Mouse (Mus musculus) urinary bladder, adult 2 months (tissue): ENCODE measurements around the gene Fam219a. TPM values are rescaled to one million over a fixed set of nuclear protein-coding genes. Genes with fewer than 3 reads are reported as not detected.
A peak's percentile ranks its signal among the peaks of the same experiment; 100 is the strongest.

Source experiments
- DNase-seq: peaks from one replicate; pipeline ENCODE4 v3.0.0; 2022; ENCODE audit warnings: low spot score
- polyA plus RNA-seq: library from polyadenylated mRNA; depleted of rRNA; stranded (reverse); fragments of >200 nt; gene quantifications from 2 replicates; pipeline ENCODE4 v1.2.3, GENCODE M21; 2012; rRNA removed

The Fam219a gene
- polyA plus RNA-seq = 20.9 and 21.3 TPM in 2 replicates

- peak; percentile 91 for DNase-seq
Observed at GRCm38 (mm10) chr4:41569411-41569885, at the start of gene Fam219a, which contains the start of gene Dnaic1. Gene Fam219a (minus strand): TSS chr4:41569538. Gene Dnaic1 (plus strand): TSS chr4:41569775.

- DNase-seq = no peak
Observed at GRCm38 (mm10) chr4:41615661-41616599, 46.6 kb upstream of the Fam219a start.

DNA sequence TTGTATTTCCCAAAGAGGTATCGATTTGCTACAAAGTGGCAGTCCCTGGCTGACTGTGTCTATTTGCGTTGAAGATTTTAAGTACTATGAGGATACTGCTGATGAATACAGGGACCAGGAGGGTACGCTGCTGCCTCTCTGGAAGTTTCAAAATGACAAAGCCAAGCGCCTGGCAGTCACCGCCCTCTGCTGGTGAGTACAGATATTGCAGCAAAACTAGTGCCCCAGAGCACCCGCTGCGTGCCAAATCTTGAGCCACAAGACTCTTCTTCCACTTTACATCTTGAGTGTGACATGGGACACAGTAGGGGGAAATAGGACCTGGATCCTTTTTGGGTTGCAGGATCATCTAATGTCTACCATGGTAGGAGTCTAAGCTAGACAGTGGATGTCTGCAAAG lies 44.8 kb upstream of the Fam219a start:
- DNase-seq = no peak

- no peak for DNase-seq
Observed at GRCm38 (mm10) chr4:41612166-41612565, 42.8 kb upstream of the Fam219a start.

- DNase-seq = no peak
Observed at GRCm38 (mm10) chr4:41610594-41610980, 41.2 kb upstream of the Fam219a start.

- no peak for DNase-seq
Observed at GRCm38 (mm10) chr4:41609681-41610593, 40.6 kb upstream of the Fam219a start.

DNA sequence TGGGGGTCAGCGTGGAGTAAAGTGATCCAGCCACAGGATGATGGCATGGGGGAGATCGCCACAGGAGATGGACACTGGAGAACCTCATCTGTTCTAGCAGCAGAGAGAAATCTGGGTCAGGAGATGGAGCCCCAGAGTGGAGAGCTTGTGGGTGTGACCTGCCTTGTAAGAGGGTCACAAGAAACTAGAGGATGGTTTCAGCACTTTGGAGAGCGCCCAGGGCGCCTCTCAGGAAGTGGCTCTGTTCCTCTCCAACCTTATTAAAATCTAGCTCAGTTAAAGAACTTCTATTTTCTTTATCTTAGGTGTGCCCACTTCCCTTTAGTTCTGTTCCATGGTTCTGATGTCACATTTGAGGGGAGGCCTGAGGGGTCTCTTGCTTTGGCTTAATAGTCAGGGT lies 37.4 kb upstream of the Fam219a start:
- no peak for DNase-seq

DNA sequence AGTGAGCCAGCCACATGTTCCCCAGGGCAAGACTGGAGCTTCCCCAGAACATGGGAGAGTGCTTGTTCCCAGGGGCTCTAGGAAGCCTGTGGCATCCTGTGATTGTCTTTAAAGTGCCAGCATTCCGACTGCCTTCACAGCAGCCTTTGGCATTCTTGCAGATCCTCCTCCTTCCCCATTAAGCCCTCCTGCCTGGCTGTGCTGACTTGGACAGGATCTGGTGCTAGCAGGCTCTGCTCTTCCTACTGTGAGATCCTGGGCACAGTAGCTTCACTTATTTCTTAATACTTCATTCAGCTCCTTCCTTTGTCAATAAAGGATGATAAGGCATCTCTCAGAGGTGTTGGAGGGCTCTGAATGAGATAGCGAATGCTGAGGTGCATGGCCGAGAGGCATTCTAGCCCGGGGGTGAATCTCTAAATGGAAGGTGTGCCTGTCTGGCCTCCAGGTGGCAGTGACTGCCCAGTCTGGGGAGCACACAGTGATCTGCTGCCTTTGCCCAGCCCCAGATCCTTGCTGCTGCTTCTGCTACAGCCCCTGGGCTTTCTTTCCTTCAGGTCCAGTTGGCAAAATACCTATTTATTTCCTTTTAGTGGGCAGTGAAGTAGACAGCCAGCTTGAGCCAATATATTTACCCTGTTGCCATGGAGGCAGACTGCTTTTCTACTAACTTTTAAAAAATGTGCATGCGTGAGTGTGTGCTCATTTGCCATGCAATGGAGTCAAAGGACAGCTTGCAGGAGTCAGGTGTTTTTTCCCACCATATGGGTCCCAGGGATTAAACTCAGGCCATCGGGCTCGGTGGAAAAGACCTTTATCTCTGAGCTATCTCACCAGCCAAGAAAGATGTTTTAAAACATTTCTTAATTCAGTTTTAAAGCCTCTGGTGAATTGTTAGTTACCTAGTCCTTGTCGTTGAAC lies 35.4 kb upstream of the Fam219a start:
- peak; percentile 13 for DNase-seq

GRCm38 (mm10) chr4:41602818-41603217 lies 33.5 kb upstream of the Fam219a start:
- peak; percentile 9 for DNase-seq

DNA sequence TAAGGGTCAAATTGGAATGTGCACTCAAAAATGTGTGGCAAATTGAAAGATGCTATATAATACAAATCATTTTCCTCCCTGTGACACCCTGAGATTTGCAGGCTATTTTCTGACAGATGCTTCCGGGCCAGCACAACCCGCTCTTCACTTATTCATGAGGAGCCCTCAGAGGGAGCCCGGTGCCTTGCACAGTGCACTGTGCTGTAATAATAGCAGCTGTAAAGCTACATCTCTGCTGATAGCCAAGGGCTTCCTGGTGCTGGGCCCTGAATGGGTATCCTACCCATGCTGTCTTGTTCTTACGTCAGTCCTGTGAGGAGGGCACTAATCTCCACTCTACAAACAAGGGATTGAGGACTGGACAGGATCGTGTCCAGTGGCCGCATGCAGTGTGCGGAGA lies 14.0 kb upstream of the Fam219a start:
- DNase-seq = no peak

- DNase-seq = no peak
Observed at GRCm38 (mm10) chr4:41575914-41576313, 6.6 kb upstream of the Fam219a start.

GRCm38 (mm10) chr4:41573492-41573891 lies 4.2 kb upstream of the Fam219a start:
- no peak for DNase-seq

GRCm38 (mm10) chr4:41571490-41571889 lies 2.2 kb upstream of the Fam219a start:
- DNase-seq = no peak

DNA sequence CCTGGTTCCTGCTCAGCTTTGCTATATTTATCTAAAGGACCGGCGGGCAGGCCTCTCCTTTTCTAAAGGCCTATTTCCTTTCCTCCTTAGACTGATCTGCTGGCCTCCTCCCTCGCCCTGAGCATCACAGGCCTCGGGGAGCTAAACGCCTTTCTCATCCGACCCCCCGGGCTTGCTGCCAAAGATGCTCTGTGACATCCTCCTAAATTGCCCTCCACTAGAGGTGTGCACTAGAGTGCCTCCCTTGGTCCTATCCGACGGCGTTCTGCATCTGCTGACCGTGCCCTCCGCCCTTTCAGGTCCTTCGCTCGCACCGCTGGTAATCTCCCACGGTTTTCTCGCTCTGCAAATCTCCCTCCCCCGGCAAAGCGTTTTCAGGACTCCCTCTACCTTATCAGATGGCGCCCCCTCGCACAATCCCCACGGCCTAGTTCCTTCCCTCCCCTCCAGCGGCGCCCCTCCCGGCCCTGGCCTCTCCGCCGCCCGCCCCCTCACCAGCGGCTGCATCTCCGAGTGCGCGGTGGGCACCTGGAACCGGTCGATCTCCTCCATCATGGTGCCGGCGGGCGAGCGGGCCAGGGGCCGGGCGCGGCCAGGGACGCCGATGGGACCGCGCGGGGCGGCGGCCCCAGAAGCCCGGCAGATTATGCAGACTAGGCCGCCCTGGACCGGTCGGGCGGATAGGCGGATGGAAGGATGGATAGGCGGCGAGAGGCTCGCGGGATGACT lies 492 bp downstream of the Fam219a start:
- peak; percentile 31 for DNase-seq

GRCm38 (mm10) chr4:41568239-41568638 lies 1.1 kb downstream of the Fam219a start:
- no peak for DNase-seq

- DNase-seq = no peak
Observed at GRCm38 (mm10) chr4:41566123-41566522, 3.2 kb downstream of the Fam219a start.

DNA sequence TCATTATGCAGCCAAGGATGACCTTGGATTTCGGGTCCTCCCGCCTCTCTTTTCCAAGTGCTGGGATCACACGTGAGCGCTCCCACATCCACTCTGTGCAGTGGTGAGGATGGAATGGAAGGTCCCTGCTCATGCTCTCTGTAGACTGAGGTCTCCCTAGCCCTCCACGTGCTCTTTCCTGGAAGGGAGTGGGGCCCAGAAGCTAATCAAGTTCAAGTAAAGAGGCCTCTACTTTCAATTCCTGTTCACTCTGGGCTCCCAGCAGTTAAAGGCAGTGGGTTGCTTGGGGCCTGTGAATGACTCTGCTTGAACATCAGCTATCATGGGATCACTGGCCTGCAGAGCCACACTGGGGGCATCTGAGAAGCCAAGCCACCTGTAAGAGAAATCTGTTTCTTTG lies 6.0 kb downstream of the Fam219a start:
- no peak for DNase-seq

GRCm38 (mm10) chr4:41557092-41557491 lies 12.2 kb downstream of the Fam219a start:
- no peak for DNase-seq

GRCm38 (mm10) chr4:41556311-41556953 lies 12.9 kb downstream of the Fam219a start:
- DNase-seq = no peak
